Mouse (Mus musculus) spleen, adult 2 months (tissue): ENCODE measurements around the gene Rarg. TPM values are rescaled to one million over a fixed set of nuclear protein-coding genes. Genes with fewer than 3 reads are reported as not detected.
A peak's percentile ranks its signal among the peaks of the same experiment; 100 is the strongest.

Experiments used
- DNase-seq, 2 experiments: peaks; one replicate each; pipeline versions ENCODE4 v3.0.0 to v3.0.0-alpha.2; 2012 to 2021; ENCODE audit warnings: low spot score in 2 of 2, low read depth in 1 of 2
- H3K27ac ChIP-seq: fragments of 200-500 bp; 2 replicates; pipeline ENCODE4 v1.5.1; 2012; ENCODE audit warnings: low read length, inconsistent platforms; ENCODE audit not compliant: insufficient read depth
- H3K27me3 ChIP-seq: fragments of 200-500 bp; 2 replicates; pipeline ENCODE4 v1.6.1; 2012; ENCODE audit warnings: mild to moderate bottlenecking, moderate library complexity, low read length, inconsistent platforms; ENCODE audit not compliant: control insufficient read depth, insufficient read depth
- H3K36me3 ChIP-seq: fragments of 200-500 bp; 2 replicates; pipeline ENCODE4 v1.6.1; 2012; ENCODE audit warnings: mild to moderate bottlenecking, low read length, inconsistent platforms; ENCODE audit not compliant: control insufficient read depth, insufficient read depth
- H3K4me1 ChIP-seq: fragments of 200-500 bp; 2 replicates; pipeline ENCODE4 v1.6.1; 2011; ENCODE audit warnings: inconsistent platforms; ENCODE audit not compliant: control insufficient read depth, insufficient read depth, insufficient read length
- H3K4me3 ChIP-seq: fragments of 200-500 bp; 2 replicates; pipeline ENCODE4 v1.5.1; 2011; ENCODE audit warnings: mild to moderate bottlenecking, inconsistent platforms; ENCODE audit not compliant: insufficient read depth, insufficient read length; ENCODE audit errors: extremely low read depth
- CTCF ChIP-seq: fragments of 200-500 bp; IDR thresholded peaks from 2 replicates; pipeline ENCODE4 v1.5.1; 2011; ENCODE audit warnings: mild to moderate bottlenecking, inconsistent platforms; ENCODE audit not compliant: insufficient read depth, insufficient read length, insufficient replicate concordance; ENCODE audit errors: extremely low read depth
- POLR2A ChIP-seq: fragments of 200-500 bp; IDR thresholded peaks from 2 replicates; pipeline ENCODE4 v1.6.1; 2011; ENCODE audit warnings: low read depth, low read length, inconsistent platforms
- WGBS: fragments of 180-500 bp; shearing (Covaris S2); methylation state at CpG from one replicate; pipeline ENCODE4 v1.1.7; 2018; 5-methylcytosine and 5-hydroxymethylcytosine counted together
- polyA plus RNA-seq: library from polyadenylated mRNA; depleted of rRNA; stranded (reverse); fragments of >200 nt; gene quantifications from 2 replicates; pipeline ENCODE4 v1.2.3, GENCODE M21; 2012

Gene Rarg
- polyA plus RNA-seq, 1 experiment: 21.1 TPM

DNA sequence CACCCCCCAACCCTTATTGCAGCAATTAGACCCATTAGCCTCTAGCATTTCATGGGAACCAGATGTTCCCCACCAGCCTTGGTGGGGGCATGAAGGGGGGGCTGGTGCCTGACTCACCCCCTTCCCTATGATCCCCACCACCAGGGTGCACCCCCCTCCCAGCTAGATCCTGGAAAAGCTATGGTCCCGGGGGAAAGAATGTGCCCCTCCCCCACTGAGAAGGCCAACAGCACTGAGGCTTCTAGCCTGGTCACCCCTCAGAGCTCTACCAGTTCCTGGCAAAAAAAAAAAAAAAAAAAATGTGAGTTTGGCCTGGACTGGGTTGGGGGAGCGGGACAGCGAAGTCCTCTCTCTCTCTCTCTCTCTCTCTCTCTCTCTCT is 8.5 kb downstream of the Rarg start:
- DNase-seq: no peak
- 35% methylated on average over 3 of the region's 3 CpGs for WGBS
- Histone ChIP-seq H3K36me3 (no peaks in the 10 kb centered on the region), H3K4me1 (peaks cover 7% of the 10 kb centered on the region), H3K27ac (no peak overlapping the region), H3K4me3 (no peak overlapping the region), H3K27me3 (peaks cover 11% of the 10 kb centered on the region)
- TF ChIP-seq POLR2A (no peak), CTCF (no peak)

DNA sequence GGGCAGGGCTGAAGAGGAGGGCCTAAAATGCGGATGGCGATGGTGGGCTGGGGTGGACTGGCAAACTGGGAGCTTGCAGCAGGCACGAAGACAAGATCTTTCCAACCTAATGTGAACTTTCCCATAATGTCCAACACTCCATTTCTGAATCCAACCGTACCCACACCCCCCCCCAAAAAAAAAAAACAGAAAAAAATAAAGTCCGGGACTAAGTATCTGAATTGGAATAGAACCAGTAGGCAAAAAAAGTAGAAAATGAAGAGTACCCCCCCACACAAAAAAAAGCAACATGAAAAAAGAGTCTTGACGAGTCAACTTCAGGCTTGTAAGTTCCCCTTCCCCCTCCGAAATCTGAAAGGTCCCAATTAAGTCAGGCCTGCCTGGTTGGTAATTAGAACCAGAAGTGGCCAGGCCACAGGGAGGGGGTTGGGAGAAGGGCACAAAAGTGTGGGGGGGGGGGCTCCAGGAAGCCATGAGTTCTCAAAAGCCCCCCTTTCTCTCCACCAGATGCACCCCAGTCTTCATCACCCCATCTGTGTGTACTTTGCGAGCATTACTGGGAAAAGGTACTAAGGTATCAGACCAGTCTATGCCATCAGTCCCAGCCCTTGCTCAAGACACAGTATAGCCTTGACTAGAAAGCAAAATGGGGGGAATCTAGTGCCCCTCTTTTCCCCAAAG is 9.0 kb downstream of the Rarg start:
- TF ChIP-seq CTCF (no peak), POLR2A (no peak)
- peak overlapping the region; percentile 54; the same call in 1 of the 2 replicates for H3K4me3 ChIP-seq
- peak overlapping the region; percentile 77 for H3K27ac ChIP-seq
- 13% methylated on average over 8 of the region's 8 CpGs for WGBS
- H3K27me3 ChIP-seq: peaks cover 11% of the 10 kb centered on the region
- no peak for DNase-seq
- H3K36me3 ChIP-seq: no peaks in the 10 kb centered on the region
- H3K4me1 ChIP-seq: peaks cover 8% of the 10 kb centered on the region

DNA sequence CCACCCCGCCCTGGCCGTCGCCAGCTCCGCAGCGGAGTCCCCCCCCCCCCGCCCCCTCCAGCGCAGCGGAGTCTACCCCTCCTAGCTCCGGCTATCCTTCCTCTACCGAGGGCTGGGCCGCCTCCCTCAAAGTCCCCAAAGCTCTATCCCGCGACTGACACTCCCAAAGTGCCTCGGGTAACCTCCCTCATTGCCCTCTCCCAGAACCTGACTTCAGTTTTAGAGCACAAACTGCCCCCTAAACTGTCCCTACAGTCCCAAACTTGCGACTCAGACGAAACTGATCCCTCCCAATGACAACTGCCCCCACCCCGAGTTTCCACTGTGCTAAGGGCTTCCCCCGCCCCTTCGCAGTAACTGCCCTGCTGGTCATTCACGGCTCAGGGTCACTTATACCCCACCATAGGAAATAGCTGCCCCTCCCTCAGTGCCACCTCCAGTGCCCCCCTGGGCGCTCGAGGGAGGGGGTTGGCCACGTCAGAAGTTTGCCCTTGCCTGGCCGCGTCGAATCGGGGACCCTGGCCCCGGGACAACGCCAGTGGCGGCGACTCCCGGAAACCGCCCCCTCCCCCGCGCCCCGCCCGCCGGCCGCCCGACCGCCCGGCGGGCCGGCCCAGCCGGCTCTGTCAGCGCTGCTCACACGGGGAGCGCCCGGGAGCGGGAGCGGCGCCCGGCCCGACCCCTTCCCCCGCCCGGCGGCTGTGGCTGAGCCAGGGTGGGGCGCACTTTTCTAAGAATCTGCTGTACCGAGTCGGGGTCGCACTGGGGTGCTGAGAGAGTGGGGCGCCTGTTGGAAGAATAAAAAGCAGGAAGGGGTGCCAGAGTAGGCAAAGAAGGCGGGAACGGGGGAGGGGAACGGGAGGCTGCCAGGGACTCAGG is 9.8 kb downstream of the Rarg start:
- H3K27ac ChIP-seq: peak overlapping the region; percentile 78
- TF ChIP-seq POLR2A (no peak; the same call in 1 of the 2 replicates), CTCF (no peak)
- H3K27me3 ChIP-seq: peaks cover 11% of the 10 kb centered on the region
- H3K4me3 ChIP-seq: peak overlapping the region; percentile 59
- H3K36me3 ChIP-seq: no peaks in the 10 kb centered on the region
- under 1% methylated on average over 65 of the region's 65 CpGs for WGBS
- DNase-seq: no peak
- peaks cover 12% of the 10 kb centered on the region for H3K4me1 ChIP-seq

DNA sequence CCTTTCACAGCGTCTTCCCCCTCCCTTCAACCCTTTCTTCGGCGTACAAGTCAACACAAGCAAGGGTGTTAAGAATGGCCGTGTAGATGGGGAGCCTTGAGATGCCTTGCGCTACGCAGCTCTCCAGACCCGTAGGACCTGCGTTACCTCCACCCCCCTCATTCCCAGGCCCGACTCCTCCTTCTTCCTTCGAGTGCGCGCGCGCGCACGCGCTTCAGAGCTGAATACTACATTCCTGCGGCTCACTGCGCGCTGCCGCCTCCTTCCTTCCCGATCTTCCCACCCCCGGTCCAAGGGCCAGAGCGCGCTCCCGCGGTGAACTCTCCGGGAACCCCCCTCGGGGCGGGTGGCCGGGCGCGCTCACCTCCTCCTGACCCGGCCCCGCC is 10.5 kb downstream of the Rarg start:
- WGBS: under 1% methylated on average over 34 of the region's 35 CpGs
- Histone ChIP-seq H3K27me3 (peaks cover 11% of the 10 kb centered on the region), H3K27ac (peak overlapping the region; percentile 77), H3K4me3 (peak overlapping the region; percentile 59), H3K36me3 (no peaks in the 10 kb centered on the region), H3K4me1 (peaks cover 12% of the 10 kb centered on the region)
- DNase-seq: peak; percentile 35 to 61
- TF ChIP-seq CTCF (no peak), POLR2A (no peak)

DNA sequence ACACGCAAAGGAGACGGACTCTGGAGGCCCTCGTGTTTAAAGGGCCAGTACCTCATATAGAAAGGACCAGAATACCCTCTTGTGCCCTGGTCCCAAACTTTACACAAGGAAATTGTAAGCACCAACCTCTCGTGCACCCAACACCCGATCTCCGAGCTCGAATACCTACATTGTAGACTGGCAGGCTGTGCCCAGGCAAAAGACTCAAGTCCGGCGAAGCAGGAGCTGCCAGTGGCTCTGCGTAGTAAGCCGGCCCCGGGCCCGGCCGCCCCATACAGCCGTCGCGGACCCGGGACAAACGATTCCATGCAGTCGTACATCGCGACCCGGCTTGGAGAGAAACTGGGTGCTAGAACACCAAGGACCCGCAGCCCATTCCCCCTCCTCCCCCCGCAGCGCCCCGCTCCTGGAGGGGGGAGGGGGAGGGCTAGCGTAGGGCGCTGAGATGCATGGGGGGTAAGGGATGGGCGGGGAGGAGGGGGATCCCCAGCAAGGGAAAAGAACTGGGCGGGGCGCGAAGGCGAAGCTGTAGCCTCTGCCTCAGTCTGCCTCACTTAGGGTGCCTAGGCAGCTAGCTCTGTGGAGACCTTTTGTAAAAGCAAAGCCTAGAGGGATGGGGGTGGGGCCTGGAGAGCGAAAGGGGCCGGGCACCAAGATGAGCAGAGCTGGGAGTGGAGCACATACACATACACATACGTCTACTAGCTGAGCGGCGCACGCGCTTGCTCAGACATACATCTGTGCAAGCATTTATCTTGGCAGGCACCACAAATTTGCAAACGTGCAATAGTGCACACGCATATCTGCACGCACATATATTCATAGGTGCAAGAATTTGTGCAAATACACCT is 11.2 kb downstream of the Rarg start:
- no peaks in the 10 kb centered on the region for H3K36me3 ChIP-seq
- peak overlapping the region; percentile 86 for H3K27ac ChIP-seq
- TF ChIP-seq CTCF: no peak
- TF ChIP-seq POLR2A: peak; percentile 21; the same call in 1 of the 2 replicates
- H3K4me1 ChIP-seq: peaks cover 12% of the 10 kb centered on the region
- DNase-seq: peak; percentile 50 to 60
- H3K4me3 ChIP-seq: peak overlapping the region; percentile 59
- peaks cover 11% of the 10 kb centered on the region for H3K27me3 ChIP-seq
- under 1% methylated on average over 37 of the region's 44 CpGs for WGBS

DNA sequence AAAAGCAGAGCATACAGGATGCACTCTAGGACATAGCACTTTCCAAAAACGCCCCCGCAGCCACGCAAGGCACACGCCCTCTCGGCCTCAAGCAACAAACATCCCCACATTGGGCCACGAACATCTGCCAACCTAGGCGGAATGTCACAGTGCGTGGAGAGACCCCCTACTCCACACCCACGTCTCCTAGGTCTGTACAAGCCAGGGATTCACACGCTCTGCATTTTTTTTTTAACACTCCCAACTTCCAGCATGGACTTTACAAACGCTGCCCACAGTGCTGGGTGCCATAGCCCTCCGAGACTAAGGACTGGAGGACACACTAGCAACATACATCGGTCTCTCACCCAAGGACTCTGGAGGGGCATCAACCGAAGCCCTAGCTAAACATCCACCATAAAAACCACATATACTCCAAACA is 11.8 kb downstream of the Rarg start:
- Histone ChIP-seq H3K4me3 (peak overlapping the region; percentile 59), H3K27me3 (peaks cover 11% of the 10 kb centered on the region), H3K36me3 (no peaks in the 10 kb centered on the region), H3K27ac (peak overlapping the region; percentile 86), H3K4me1 (peaks cover 12% of the 10 kb centered on the region)
- no peak for DNase-seq
- 23% methylated on average over 14 of the region's 14 CpGs for WGBS
- TF ChIP-seq CTCF (no peak), POLR2A (no peak)
